31 mouse cellular contexts compared by ENCODE assay signal in the genomic region with DNA sequence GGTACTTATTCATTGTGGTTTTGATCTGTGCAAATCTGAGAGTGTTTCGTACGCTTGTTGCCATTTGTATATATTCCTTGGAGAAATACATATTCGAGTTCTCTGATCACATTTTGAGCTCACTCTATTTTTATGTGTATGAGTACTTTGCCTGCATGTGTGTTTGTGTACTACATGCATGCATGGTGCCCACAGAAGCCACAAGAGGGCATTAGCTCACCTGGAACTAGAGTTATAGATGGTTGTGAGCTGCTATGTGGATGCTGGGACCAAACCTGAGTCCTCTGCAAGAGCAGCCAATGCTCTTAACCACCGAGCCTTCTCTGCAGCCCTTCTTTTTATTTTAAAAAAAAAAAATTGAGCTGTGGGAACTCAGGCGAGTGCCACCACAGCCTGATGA. TPM values are rescaled to one million over a fixed set of nuclear protein-coding genes. Genes with fewer than 3 reads are reported as not detected.
A peak's percentile ranks its signal among the peaks of the same experiment; 100 is the strongest.
DNase-seq lines count a peak whose midpoint lies in the region; ATAC-seq and TF ChIP-seq lines count a peak whose summit lies in the region.
"Had no signal": no experiment of that assay in that cellular context is flagged by ENCODE, and none has a peak within 500 bp of the region (broad histone marks: within the 10 kb centered on the region; RNA-seq: fewer than 3 reads in every experiment).

No protein-coding gene starts in this region.

- 94% methylated on average over 5 of the region's 5 CpGs for WGBS in heart, postnatal 0 days
- 92% methylated on average over 5 of the region's 5 CpGs for WGBS in heart, embryonic 10.5 days
- WGBS in lung, postnatal 0 days = 91% methylated on average over 5 of the region's 5 CpGs

- H3K4me1 ChIP-seq in heart, postnatal 0 days (ENCODE audit: control insufficient read depth, insufficient read depth) = peaks cover 5% of the 10 kb centered on the region; the same call in 1 of the 2 replicates
- peaks cover 30% of the 10 kb centered on the region for H3K4me1 ChIP-seq in heart, embryonic 10.5 days
- 0 out of 2 replicates have a peak, but pooled peaks cover 3% of the 10 kb centered on the region for H3K4me1 ChIP-seq in lung, postnatal 0 days (ENCODE audit: insufficient read depth, low read depth, low read length)
- peaks cover 16 to 24% of the 10 kb centered on the region in 2 experiments for H3K4me1 ChIP-seq in MEL (ENCODE audit: control insufficient read depth in 1 of 2, insufficient read depth in 2 of 2, low read length in 2 of 2)
- H3K4me1 ChIP-seq: hindbrain, embryonic 15.5 days had no signal

- TF ChIP-seq POLR2A in MEL (IDR thresholded peaks at IDR 0.05; ENCODE audit: control insufficient read depth in 1 of 2, insufficient read depth in 1 of 2, low read depth in 1 of 2, low read length in 2 of 2, poor library complexity in 1 of 2) = no peak

- no peak overlapping the region for H3K4me2 ChIP-seq in heart, postnatal 0 days (ENCODE audit: low read depth, low read length)
- H3K4me2 ChIP-seq in lung, postnatal 0 days (replicated peaks; ENCODE audit: low read depth, low read length) = no peak overlapping the region
- H3K4me2 ChIP-seq: heart, embryonic 12.5 days; heart, embryonic 15.5 days; hindbrain, embryonic 12.5 days; hindbrain, embryonic 15.5 days had no signal

- TF ChIP-seq EP300 in heart, postnatal 0 days (IDR thresholded peaks at IDR 0.05; ENCODE audit: low read depth) = no peak
- TF ChIP-seq EP300 in lung, postnatal 0 days (IDR thresholded peaks at IDR 0.05) = no peak
- TF ChIP-seq EP300 in MEL (IDR thresholded peaks at IDR 0.05; ENCODE audit: low read depth in 1 of 2, low read length in 2 of 2) = no peak

- TF ChIP-seq RAD21 in MEL (IDR thresholded peaks at IDR 0.05; ENCODE audit: low read depth, low read length) = peak; percentile 47

- DNase-seq in heart, postnatal 0 days (ENCODE audit: low spot score) = no peak
- DNase-seq in heart, embryonic 10.5 days (ENCODE audit: low spot score) = no peak
- DNase-seq in lung, postnatal 0 days (ENCODE audit: low spot score) = no peak
- no peak for DNase-seq in lung, postnatal 25 days (ENCODE audit: low spot score)
- no peak for DNase-seq in MEL (ENCODE audit: low read depth, low spot score)
- DNase-seq: adrenal gland, postnatal 10 days; cerebellum, adult 18-20 months; cerebellum, adult 9-10 months; cerebellum, postnatal 14 days; gastrocnemius, postnatal 10 days; gastrocnemius, postnatal 36 days; heart, postnatal 14 days had no signal

- 0 out of 2 replicates have a peak, but pooled peaks have one; percentile 2 for TF ChIP-seq CTCF in heart, postnatal 0 days (IDR thresholded peaks at IDR 0.05; ENCODE audit: low read depth)
- peak; percentile 12; the same call in 1 of the 2 replicates for TF ChIP-seq CTCF in lung, postnatal 0 days (IDR thresholded peaks at IDR 0.05)
- peak; percentile 13 to 52 (median 28); a peak in 4 of 6 replicates for TF ChIP-seq CTCF in MEL (IDR thresholded peaks at IDR 0.05 in 2 of 3, conservative IDR thresholded peaks at IDR 0.05 in 1 of 3; ENCODE audit: control insufficient read depth in 1 of 3, insufficient read depth in 1 of 3, low read depth in 2 of 3, low read length in 3 of 3, poor library complexity in 1 of 3, severe bottlenecking in 1 of 3)

- H3K27ac ChIP-seq in heart, postnatal 0 days (ENCODE audit: low read depth) = no peak overlapping the region
- H3K27ac ChIP-seq in heart, embryonic 10.5 days = no peak overlapping the region
- H3K27ac ChIP-seq in lung, postnatal 0 days (ENCODE audit: low read length) = no peak overlapping the region
- no peak overlapping the region for H3K27ac ChIP-seq in MEL (ENCODE audit: control insufficient read depth, low read depth, low read length)
- H3K27ac ChIP-seq: forebrain, embryonic 10.5 days; heart, embryonic 15.5 days; hindbrain, embryonic 12.5 days; hindbrain, embryonic 15.5 days had no signal

- H3K4me3 ChIP-seq in heart, postnatal 0 days (ENCODE audit: low read depth, low read length) = no peak overlapping the region
- no peak overlapping the region for H3K4me3 ChIP-seq in heart, embryonic 10.5 days
- H3K4me3 ChIP-seq in lung, postnatal 0 days (ENCODE audit: low read depth, low read length) = no peak overlapping the region
- H3K4me3 ChIP-seq in MEL (ENCODE audit: control insufficient read depth in 1 of 2, insufficient read depth in 1 of 2, low read depth in 2 of 2, low read length in 2 of 2) = no peak overlapping the region
- H3K4me3 ChIP-seq: forebrain, embryonic 10.5 days; heart, embryonic 12.5 days; heart, embryonic 15.5 days; hindbrain, embryonic 12.5 days; hindbrain, embryonic 15.5 days had no signal

- no peaks in the 10 kb centered on the region for H3K36me3 ChIP-seq in heart, postnatal 0 days (replicated peaks; ENCODE audit: control insufficient read depth, insufficient read depth, low read length)
- H3K36me3 ChIP-seq in heart, embryonic 10.5 days = no peaks in the 10 kb centered on the region
- no peaks in the 10 kb centered on the region for H3K36me3 ChIP-seq in lung, postnatal 0 days (ENCODE audit: insufficient read depth, low read length)
- peaks cover 0 to 9% of the 10 kb centered on the region in 2 experiments; a peak in 2 of 4 replicates for H3K36me3 ChIP-seq in MEL (ENCODE audit: control insufficient read depth in 1 of 2, insufficient read depth in 2 of 2, low read length in 2 of 2)
- H3K36me3 ChIP-seq: forebrain, embryonic 10.5 days; heart, embryonic 12.5 days; heart, embryonic 15.5 days; hindbrain, embryonic 12.5 days; hindbrain, embryonic 15.5 days had no signal

- H3K9me3 ChIP-seq in heart, postnatal 0 days (replicated peaks; ENCODE audit: control insufficient read depth, low read length) = no peaks in the 10 kb centered on the region
- no peaks in the 10 kb centered on the region for H3K9me3 ChIP-seq in heart, embryonic 10.5 days
- H3K9me3 ChIP-seq in lung, postnatal 0 days (ENCODE audit: low read length) = no peaks in the 10 kb centered on the region
- no peaks in the 10 kb centered on the region for H3K9me3 ChIP-seq in MEL (replicated peaks; ENCODE audit: insufficient read depth, low read length)
- H3K9me3 ChIP-seq: forebrain, embryonic 10.5 days; heart, embryonic 12.5 days; heart, embryonic 15.5 days; hindbrain, embryonic 12.5 days; hindbrain, embryonic 15.5 days had no signal

- ATAC-seq in heart, postnatal 0 days (ENCODE audit: insufficient read depth, low read depth) = no peak
- no peak for ATAC-seq in lung, postnatal 0 days
- no peak for ATAC-seq in monocyte, adult 5-6 weeks (replicated peaks; ENCODE audit: insufficient number of reproducible peaks, low FRiP score, low TSS enrichment, poor library complexity, severe bottlenecking)
- ATAC-seq: CD4-positive, CD25-positive, alpha-beta regulatory T cell, adult 4 months; forebrain, embryonic 14.5 days; Patski had no signal

- H3K9ac ChIP-seq in heart, postnatal 0 days (replicated peaks; ENCODE audit: low read depth, low read length) = no peak overlapping the region
- no peak overlapping the region for H3K9ac ChIP-seq in lung, postnatal 0 days (replicated peaks; ENCODE audit: low read depth)
- H3K9ac ChIP-seq in MEL (ENCODE audit: control insufficient read depth, low read depth, low read length, poor library complexity, severe bottlenecking) = no peak overlapping the region
- H3K9ac ChIP-seq: heart, embryonic 12.5 days; heart, embryonic 15.5 days; hindbrain, embryonic 12.5 days; hindbrain, embryonic 15.5 days had no signal

- no peaks in the 10 kb centered on the region for H3K27me3 ChIP-seq in heart, postnatal 0 days (ENCODE audit: control insufficient read depth, insufficient read depth, low read length)
- H3K27me3 ChIP-seq in heart, embryonic 10.5 days (ENCODE audit: insufficient read depth, poor library complexity, severe bottlenecking) = no peaks in the 10 kb centered on the region
- no peaks in the 10 kb centered on the region for H3K27me3 ChIP-seq in lung, postnatal 0 days (replicated peaks; ENCODE audit: insufficient read depth, low read length)
- H3K27me3 ChIP-seq in MEL (ENCODE audit: control insufficient read depth in 1 of 2, insufficient read depth in 2 of 2, low read length in 2 of 2) = no peaks in the 10 kb centered on the region
- H3K27me3 ChIP-seq: heart, embryonic 12.5 days; heart, embryonic 15.5 days; hindbrain, embryonic 12.5 days; hindbrain, embryonic 15.5 days; Patski had no signal

- H3K79me2 ChIP-seq in MEL (ENCODE audit: control insufficient read depth, insufficient read depth, low read length, poor library complexity) = no peaks in the 10 kb centered on the region

RNA-seq across cellular contexts. Expression of gene Smco2, which starts 11.5 kb away (rescaled TPM):
- not detected in 2 replicates for total RNA-seq in heart, postnatal 0 days (2014; rRNA removed; ENCODE audit: low replicate concordance)
- 0.29 and 0.43 TPM in 2 replicates for polyA plus RNA-seq in heart, postnatal 0 days (2015; fragmentation: Nextera tagmentation; extraction: Ambion mirVana)
- not detected in 2 replicates for polyA plus RNA-seq in heart, embryonic 10.5 days (2016; fragmentation: Nextera tagmentation; extraction: Ambion mirVana)
- not detected in 2 replicates for polyA plus RNA-seq in lung, postnatal 0 days (2015; fragmentation: Nextera tagmentation; extraction: Ambion mirVana)
- total RNA-seq in MEL (2012; rRNA removed) = not detected in 2 replicates
- polyA plus RNA-seq in MEL (2012; ENCODE audit: insufficient read depth in 1 of 2, insufficient read length in 2 of 2, low read depth in 1 of 2, low replicate concordance in 2 of 2, missing spikeins in 1 of 2) = not detected
- not detected in 3 replicates for total RNA-seq in monocyte, adult 5-6 weeks (2017)
- total RNA-seq: adrenal gland, adult 18-20 months; adrenal gland, postnatal 10 days; adrenal gland, postnatal 36 days; ES-E14; gastrocnemius, adult 18-20 months; gastrocnemius, postnatal 10 days; gastrocnemius, postnatal 36 days; granulocyte monocyte progenitor cell, adult 5-6 weeks; hematopoietic stem cell, adult 5-6 weeks had no signal
- polyA plus RNA-seq: C2C12; CD4-positive, CD25-positive, alpha-beta regulatory T cell, adult 4 months; embryonic facial prominence, embryonic 11.5 days; embryonic facial prominence, embryonic 14.5 days; forebrain, embryonic 10.5 days; forebrain, embryonic 14.5 days; heart, embryonic 12.5 days; hindbrain, embryonic 12.5 days; hindbrain, embryonic 15.5 days; intestine, embryonic 14.5 days; Patski had no signal

RNA-seq across cellular contexts. Expression of gene Arntl2, which starts 42.5 kb away (rescaled TPM):
- total RNA-seq in heart, postnatal 0 days (2014; rRNA removed; ENCODE audit: low replicate concordance) = 3.2 TPM in 1 of 2 replicates, not detected in the other
- 1.8 and 3.1 TPM in 2 replicates for polyA plus RNA-seq in heart, postnatal 0 days (2015; fragmentation: Nextera tagmentation; extraction: Ambion mirVana)
- 2.7 and 3.6 TPM in 2 replicates for polyA plus RNA-seq in heart, embryonic 10.5 days (2016; fragmentation: Nextera tagmentation; extraction: Ambion mirVana)
- polyA plus RNA-seq in lung, postnatal 0 days (2015; fragmentation: Nextera tagmentation; extraction: Ambion mirVana) = 0.81 and 0.85 TPM in 2 replicates
- total RNA-seq in MEL (2012; rRNA removed) = 16.8 and 20.2 TPM in 2 replicates
- 10 to 100 TPM in 1 of 2 experiments, not detected in 1; 20.6 TPM for polyA plus RNA-seq in MEL (2012; ENCODE audit: insufficient read depth in 1 of 2, insufficient read length in 2 of 2, low read depth in 1 of 2, low replicate concordance in 2 of 2, missing spikeins in 1 of 2)
- 0.64 to 1.6 TPM (median 1.4 TPM) in 3 replicates for total RNA-seq in monocyte, adult 5-6 weeks (2017)
- total RNA-seq: granulocyte monocyte progenitor cell, adult 5-6 weeks; hematopoietic stem cell, adult 5-6 weeks had no signal

RNA-seq across cellular contexts. Expression of gene Ppfibp1, which starts 49.9 kb away (rescaled TPM):
- total RNA-seq in heart, postnatal 0 days (2014; rRNA removed; ENCODE audit: low replicate concordance) = 43.0 and 56.5 TPM in 2 replicates
- polyA plus RNA-seq in heart, postnatal 0 days (2015; fragmentation: Nextera tagmentation; extraction: Ambion mirVana) = 38.8 and 39.5 TPM in 2 replicates
- polyA plus RNA-seq in heart, embryonic 10.5 days (2016; fragmentation: Nextera tagmentation; extraction: Ambion mirVana) = 67.3 and 88.3 TPM in 2 replicates
- 50.5 and 53.5 TPM in 2 replicates for polyA plus RNA-seq in lung, postnatal 0 days (2015; fragmentation: Nextera tagmentation; extraction: Ambion mirVana)
- total RNA-seq in MEL (2012; rRNA removed) = 12.2 and 13.8 TPM in 2 replicates
- polyA plus RNA-seq in MEL (2012; ENCODE audit: insufficient read depth in 1 of 2, insufficient read length in 2 of 2, low read depth in 1 of 2, low replicate concordance in 2 of 2, missing spikeins in 1 of 2) = 10 to 100 TPM in 1 of 2 experiments, not detected in 1; 14.6 TPM
- 13.7 to 26.2 TPM (median 22.5 TPM) in 3 replicates for total RNA-seq in monocyte, adult 5-6 weeks (2017)
